Mouse (Mus musculus): ENCODE data around the gene E2f3. TPM values are rescaled to one million over a fixed set of nuclear protein-coding genes. Genes with fewer than 3 reads are reported as not detected.

Gene E2f3
- polyA plus RNA-seq (2012; ENCODE audit: insufficient read depth, insufficient read length, missing spikeins): 7.9 and 8.9 TPM in 2 replicates

DNA sequence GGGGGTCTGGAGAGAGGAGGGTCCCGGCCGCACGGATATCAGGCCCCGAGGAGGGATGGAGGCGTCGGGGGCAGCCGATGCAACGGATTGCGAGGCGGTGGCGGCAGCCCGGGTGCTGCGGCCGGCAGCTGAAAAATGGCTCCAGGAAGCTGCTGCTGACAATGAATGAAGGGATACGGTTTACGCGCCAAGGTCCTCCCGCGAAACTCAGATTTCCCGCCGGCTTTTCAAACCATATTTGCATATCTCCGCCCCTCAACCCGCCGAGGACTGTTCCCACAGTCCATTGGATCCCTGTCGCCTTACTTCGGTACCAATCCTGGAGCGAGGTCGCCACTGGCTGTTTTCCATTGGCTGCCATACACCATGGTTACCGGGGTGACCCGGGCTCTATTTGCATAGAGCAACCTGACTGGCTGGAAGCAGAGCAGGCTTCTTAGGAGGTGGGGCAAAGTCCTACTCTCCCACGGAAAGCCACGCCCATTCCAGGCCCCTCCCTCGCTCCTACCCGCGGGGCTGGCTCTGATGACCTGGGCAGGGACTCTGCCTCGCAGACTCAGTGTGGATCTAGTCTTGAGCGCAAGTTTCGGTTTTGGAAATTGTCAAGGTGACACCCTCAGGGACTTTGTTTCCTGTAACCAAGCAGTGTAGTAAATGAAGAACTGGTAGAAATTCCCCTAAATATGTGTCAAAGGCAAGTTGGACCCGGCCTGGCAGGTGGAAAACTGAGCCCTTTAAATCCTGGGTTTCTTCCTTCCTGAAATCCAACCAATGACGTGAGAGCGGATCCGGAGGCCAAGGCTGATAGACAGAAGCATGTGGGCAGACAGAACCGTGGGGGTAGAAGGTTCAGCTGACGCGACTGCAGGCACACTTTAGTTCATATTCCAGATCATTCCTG lies at the start of gene E2f3:
TSS of gene E2f3 (minus strand) at position 209 of the 901 bp plus-strand sequence.
- peak within 1 kb of the TSS; percentile 89 for H3K27ac ChIP-seq (ENCODE audit: insufficient read depth, low read depth, low read length)
- peaks cover 10% of the 10 kb centered on the region for H3K4me1 ChIP-seq (ENCODE audit: control insufficient read depth, insufficient read depth, low read length)
- H3K4me3 ChIP-seq (ENCODE audit: insufficient read depth, low read length): peak within 1 kb of the TSS; percentile 95
- TF ChIP-seq POLR2A (IDR thresholded peaks at IDR 0.05; ENCODE audit: borderline replicate concordance, low read depth, low read length) (no peak), CTCF (IDR thresholded peaks at IDR 0.05; ENCODE audit: low read depth, low read length) (no peak)

- no peak overlapping the region for H3K27ac ChIP-seq (ENCODE audit: insufficient read depth, low read depth, low read length)
- TF ChIP-seq CTCF (IDR thresholded peaks at IDR 0.05; ENCODE audit: low read depth, low read length) (no peak), POLR2A (IDR thresholded peaks at IDR 0.05; ENCODE audit: borderline replicate concordance, low read depth, low read length) (no peak)
- no peaks in the 10 kb centered on the region for H3K4me1 ChIP-seq (ENCODE audit: control insufficient read depth, insufficient read depth, low read length)
- no peak overlapping the region for H3K4me3 ChIP-seq (ENCODE audit: insufficient read depth, low read length)
Measured at GRCm38 (mm10) chr13:30034540-30034939, 48.7 kb upstream of the E2f3 start.

GRCm38 (mm10) chr13:30031684-30032335 lies 45.9 kb upstream of the E2f3 start:
- no peak overlapping the region for H3K4me3 ChIP-seq (ENCODE audit: insufficient read depth, low read length)

GRCm38 (mm10) chr13:30027841-30028240 lies 42.0 kb upstream of the E2f3 start:
- Histone ChIP-seq H3K4me3 (ENCODE audit: insufficient read depth, low read length) (no peak overlapping the region), H3K27ac (ENCODE audit: insufficient read depth, low read depth, low read length) (no peak overlapping the region), H3K4me1 (ENCODE audit: control insufficient read depth, insufficient read depth, low read length) (no peaks in the 10 kb centered on the region)
- TF ChIP-seq POLR2A (IDR thresholded peaks at IDR 0.05; ENCODE audit: borderline replicate concordance, low read depth, low read length) (no peak), CTCF (IDR thresholded peaks at IDR 0.05; ENCODE audit: low read depth, low read length) (no peak)

More at GRCm38 (mm10) chr13:30031684-30032335, 45.9 kb upstream of the E2f3 start:
- Histone ChIP-seq H3K27ac (ENCODE audit: insufficient read depth, low read depth, low read length) (no peak overlapping the region), H3K4me1 (ENCODE audit: control insufficient read depth, insufficient read depth, low read length) (no peaks in the 10 kb centered on the region)
- no peak for TF ChIP-seq POLR2A (IDR thresholded peaks at IDR 0.05; ENCODE audit: borderline replicate concordance, low read depth, low read length)
- no peak for TF ChIP-seq CTCF (IDR thresholded peaks at IDR 0.05; ENCODE audit: low read depth, low read length)

- no peak overlapping the region for H3K4me3 ChIP-seq (ENCODE audit: insufficient read depth, low read length)
- no peaks in the 10 kb centered on the region for H3K4me1 ChIP-seq (ENCODE audit: control insufficient read depth, insufficient read depth, low read length)
- no peak for TF ChIP-seq POLR2A (IDR thresholded peaks at IDR 0.05; ENCODE audit: borderline replicate concordance, low read depth, low read length)
- no peak for TF ChIP-seq CTCF (IDR thresholded peaks at IDR 0.05; ENCODE audit: low read depth, low read length)
- no peak overlapping the region for H3K27ac ChIP-seq (ENCODE audit: insufficient read depth, low read depth, low read length)
Measured at GRCm38 (mm10) chr13:30022487-30022886, 36.6 kb upstream of the E2f3 start.

DNA sequence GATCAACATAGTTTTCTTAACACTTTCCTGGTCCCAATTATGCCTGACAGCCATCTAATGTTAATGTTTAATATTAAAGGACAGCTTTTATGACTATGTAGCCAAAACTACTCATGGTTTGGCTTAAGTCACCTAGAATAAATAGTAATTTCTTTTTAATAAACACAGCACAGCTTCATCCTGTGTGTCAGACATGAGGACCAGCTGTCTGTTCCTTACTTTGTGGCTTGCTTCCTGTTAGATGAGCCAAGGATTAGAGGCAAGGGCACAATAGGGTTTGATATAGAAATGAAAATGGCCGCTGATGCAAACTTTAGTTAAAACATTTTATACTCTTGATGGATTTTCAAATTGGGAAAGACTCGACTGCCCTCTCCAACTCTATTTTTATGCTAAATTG lies 32.7 kb upstream of the E2f3 start:
- no peak overlapping the region for H3K4me3 ChIP-seq (ENCODE audit: insufficient read depth, low read length)
- H3K27ac ChIP-seq (ENCODE audit: insufficient read depth, low read depth, low read length): no peak overlapping the region
- H3K4me1 ChIP-seq (ENCODE audit: control insufficient read depth, insufficient read depth, low read length): no peaks in the 10 kb centered on the region
- TF ChIP-seq POLR2A (IDR thresholded peaks at IDR 0.05; ENCODE audit: borderline replicate concordance, low read depth, low read length): no peak

DNA sequence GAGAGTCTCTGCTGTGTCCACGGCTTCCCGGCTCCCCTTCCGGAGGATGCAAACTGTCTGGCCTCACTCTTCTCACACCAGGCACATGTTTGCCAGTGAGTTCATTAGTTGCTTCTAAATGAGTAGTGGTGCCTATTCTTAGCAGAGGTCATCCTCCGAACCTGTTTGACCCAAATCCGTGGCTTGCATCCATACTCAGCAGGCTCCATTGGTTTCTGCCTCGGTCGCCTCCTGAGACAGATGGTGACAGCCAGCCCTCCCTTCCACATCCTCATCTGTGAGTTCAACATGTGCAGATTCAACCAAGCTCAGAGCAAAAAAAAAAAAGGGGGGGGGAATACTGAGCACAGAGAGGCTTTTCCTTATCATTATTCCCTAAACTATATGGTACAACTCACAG lies 31.7 kb upstream of the E2f3 start:
- no peak overlapping the region for H3K27ac ChIP-seq (ENCODE audit: insufficient read depth, low read depth, low read length)
- no peak for TF ChIP-seq CTCF (IDR thresholded peaks at IDR 0.05; ENCODE audit: low read depth, low read length)
- TF ChIP-seq POLR2A (IDR thresholded peaks at IDR 0.05; ENCODE audit: borderline replicate concordance, low read depth, low read length): no peak
- no peak overlapping the region for H3K4me3 ChIP-seq (ENCODE audit: insufficient read depth, low read length)
- no peaks in the 10 kb centered on the region for H3K4me1 ChIP-seq (ENCODE audit: control insufficient read depth, insufficient read depth, low read length)

DNA sequence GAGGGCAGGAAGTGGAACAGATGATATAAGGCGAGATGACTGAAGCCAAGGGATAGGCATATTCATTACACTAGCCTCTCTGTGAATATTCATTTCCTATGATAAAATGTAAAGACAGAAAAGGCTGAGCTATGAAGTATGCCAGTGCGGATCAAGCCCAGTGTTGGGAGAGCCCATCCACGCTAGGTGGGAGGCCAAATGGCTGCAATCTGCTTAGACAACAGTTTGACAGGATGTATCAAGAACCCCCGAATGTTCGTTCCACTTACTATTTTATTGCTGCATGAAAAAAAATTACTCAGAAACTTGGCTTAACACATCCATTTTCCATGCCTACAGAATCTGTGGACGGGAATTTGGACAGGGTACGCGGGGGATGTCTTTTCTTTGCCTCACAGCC lies 28.7 kb upstream of the E2f3 start:
- H3K27ac ChIP-seq (ENCODE audit: insufficient read depth, low read depth, low read length): no peak overlapping the region
- no peak overlapping the region for H3K4me3 ChIP-seq (ENCODE audit: insufficient read depth, low read length)
- no peaks in the 10 kb centered on the region for H3K4me1 ChIP-seq (ENCODE audit: control insufficient read depth, insufficient read depth, low read length)
- TF ChIP-seq POLR2A (IDR thresholded peaks at IDR 0.05; ENCODE audit: borderline replicate concordance, low read depth, low read length): no peak

DNA sequence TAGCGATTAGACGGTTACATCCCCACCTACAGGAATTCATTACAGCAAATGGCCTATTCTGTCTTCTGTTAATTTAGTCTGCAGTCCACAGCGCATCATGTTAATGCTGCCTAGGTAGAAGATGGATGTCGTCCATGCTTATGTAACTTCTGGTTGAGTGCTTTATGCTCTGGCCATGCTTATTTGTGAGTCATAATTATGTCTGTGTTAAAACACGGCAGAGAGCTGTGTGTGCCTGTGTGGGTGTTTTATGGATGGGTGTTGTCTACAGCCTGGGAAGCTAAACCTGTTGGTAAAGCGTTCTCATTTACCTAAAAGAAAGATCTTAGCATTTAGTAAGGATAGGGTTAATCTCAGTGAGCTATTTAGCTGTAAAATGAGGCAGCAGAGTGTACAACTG lies 26.4 kb upstream of the E2f3 start:
- Histone ChIP-seq H3K4me3 (ENCODE audit: insufficient read depth, low read length) (no peak overlapping the region), H3K27ac (ENCODE audit: insufficient read depth, low read depth, low read length) (no peak overlapping the region), H3K4me1 (ENCODE audit: control insufficient read depth, insufficient read depth, low read length) (no peaks in the 10 kb centered on the region)
- no peak for TF ChIP-seq CTCF (IDR thresholded peaks at IDR 0.05; ENCODE audit: low read depth, low read length)
- no peak for TF ChIP-seq POLR2A (IDR thresholded peaks at IDR 0.05; ENCODE audit: borderline replicate concordance, low read depth, low read length)

DNA sequence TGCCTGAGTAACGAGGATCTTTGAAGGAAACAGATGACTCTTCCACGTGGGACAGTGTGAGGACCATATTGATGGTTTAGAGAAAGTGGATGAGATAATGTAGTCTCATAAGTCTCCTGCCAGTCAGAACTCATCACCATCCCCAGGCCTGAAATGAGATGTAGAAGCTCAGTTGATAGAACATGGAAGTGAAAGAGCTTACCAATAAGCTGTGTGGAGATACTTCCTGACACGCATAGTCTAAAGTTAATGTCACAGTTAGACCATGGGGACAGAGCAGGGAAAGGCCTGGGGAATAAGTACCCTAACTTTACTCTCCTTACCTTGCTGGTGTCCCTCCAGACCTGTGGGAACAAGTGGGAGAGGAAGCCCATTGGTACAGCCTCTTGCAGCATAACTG lies 22.9 kb upstream of the E2f3 start:
- TF ChIP-seq CTCF (IDR thresholded peaks at IDR 0.05; ENCODE audit: low read depth, low read length) (no peak), POLR2A (IDR thresholded peaks at IDR 0.05; ENCODE audit: borderline replicate concordance, low read depth, low read length) (no peak)
- no peak overlapping the region for H3K4me3 ChIP-seq (ENCODE audit: insufficient read depth, low read length)
- no peaks in the 10 kb centered on the region for H3K4me1 ChIP-seq (ENCODE audit: control insufficient read depth, insufficient read depth, low read length)
- H3K27ac ChIP-seq (ENCODE audit: insufficient read depth, low read depth, low read length): no peak overlapping the region

Measured in bone marrow macrophage, adult 2 months (primary cell).